Mouse (Mus musculus) lung, postnatal 36 days (tissue): Measurements from ENCODE around the gene Cyp26c1.

ENCODE experiments used
- DNase-seq: peaks from one replicate; pipeline ENCODE4 v3.0.0; 2022; ENCODE audit warnings: mixed read lengths

Cyp26c1 gene

DNA sequence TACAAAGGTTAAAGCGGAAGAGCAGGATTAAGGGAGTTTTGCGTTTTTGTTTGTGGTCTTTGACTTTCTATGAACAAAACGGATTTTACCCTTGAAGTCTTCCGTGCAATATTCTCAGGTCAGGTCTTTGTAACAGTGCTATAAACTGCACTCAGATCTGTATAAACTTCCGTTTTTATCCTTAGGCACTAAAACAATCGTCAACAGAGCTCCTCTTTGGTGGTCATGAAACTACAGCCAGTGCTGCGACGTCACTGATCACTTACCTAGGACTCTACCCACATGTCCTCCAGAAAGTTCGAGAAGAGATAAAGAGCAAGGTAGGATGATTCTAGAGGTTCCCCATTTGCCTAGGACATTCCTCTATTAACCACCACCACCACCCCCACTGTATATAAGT lies 14.3 kb downstream of the Cyp26c1 start:
- DNase-seq = no peak

DNA sequence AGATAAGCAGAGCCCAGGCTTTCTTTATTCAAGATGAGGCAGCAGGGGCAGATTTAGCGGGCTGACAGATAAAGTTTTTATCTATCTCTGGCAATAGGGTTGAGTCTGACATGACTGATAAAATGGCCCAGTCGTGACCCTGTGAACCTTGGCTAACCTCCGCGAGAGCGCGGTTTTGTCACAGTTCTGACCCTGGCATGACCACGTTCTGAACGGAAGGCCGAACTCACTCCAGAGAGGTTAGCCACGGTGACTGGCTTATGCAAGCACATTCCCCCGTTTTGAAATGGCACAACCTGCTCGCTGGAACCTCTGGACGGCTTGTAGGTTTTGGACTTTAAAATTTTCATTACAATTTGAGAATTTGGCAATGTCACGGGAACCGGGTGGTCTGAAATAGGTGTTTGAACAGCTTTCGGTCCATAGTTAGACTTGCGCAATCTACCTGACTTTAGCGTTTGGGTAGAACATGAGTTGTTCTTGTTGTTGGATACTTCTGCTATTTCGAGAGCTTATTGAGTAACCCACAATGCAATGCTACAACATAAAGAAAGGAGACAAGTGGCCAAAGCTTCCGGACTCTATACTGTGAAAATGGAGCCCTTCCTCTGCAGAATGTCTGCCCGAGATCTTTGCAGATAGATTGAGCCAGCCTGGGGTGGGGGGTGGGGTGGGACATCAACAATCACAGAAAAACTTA lies 17.1 kb downstream of the Cyp26c1 start:
- peak; percentile 13 for DNase-seq

DNA sequence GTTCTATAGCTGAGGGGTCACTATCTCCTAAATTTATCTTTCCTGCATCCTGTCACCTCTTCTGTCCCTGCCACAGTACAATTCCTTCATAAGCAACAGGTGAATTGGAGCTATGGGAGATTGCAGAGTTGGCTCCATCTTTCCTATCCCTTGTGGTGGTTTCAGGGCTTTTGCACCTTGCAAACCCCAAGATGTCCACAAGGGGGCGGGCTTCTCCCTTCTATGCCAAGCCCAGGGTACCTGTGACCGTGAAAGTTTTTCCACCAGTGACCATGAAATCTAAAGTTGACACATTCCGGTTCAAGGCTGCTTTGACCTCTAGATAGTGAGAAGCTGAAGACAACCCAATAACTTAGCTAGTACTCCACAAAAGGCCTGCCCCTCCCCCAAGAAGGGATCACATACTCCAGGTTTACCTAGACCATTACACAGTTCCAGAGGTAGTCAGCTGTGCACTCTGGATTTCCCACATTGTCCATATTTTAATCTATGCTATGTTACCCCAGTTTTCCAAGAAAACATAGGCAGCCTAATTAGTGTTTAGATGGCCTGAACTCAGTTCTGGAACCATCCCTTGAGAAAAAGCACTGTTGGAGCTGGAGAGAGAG lies 18.6 kb downstream of the Cyp26c1 start:
- peak; percentile 73 for DNase-seq

DNA sequence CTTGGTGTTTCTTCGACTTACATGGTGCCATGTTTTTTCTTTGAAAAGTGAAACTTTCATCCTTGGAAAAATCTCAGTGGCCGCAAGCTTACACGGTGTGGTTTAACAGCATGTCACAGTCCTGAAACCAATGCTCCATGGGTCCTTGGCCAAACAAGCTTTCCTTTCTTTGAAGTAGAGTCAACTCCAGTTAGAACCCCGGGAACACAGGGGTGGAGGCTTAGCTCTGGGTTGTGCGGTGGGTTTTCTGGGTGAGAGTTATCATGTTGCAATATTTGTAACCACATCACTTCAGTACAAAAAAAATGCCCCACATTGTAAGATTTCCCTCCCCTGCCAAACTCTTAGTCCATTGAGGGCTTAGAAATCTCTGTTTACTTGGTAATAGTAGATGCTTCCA lies 20.3 kb downstream of the Cyp26c1 start:
- no peak for DNase-seq

DNA sequence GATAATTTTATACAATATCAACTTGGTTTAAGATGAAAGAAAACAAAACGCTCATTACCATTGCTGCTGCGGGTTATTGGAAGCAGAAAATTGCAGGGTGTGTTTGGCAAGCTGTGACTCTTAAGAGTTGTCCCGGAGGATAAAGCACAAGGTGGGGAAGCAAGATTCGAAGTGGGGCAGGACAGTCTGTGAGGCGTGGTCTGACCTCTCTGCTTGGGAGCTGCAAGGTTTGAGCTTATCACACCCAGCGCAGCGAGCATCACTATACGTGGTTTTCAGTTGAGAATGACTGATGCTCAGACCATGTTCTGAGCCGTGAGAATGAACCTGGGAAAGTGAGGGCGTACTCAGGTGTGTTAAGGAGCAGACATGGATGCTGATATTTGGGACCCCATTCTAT lies 29.3 kb downstream of the Cyp26c1 start:
- DNase-seq = no peak

DNA sequence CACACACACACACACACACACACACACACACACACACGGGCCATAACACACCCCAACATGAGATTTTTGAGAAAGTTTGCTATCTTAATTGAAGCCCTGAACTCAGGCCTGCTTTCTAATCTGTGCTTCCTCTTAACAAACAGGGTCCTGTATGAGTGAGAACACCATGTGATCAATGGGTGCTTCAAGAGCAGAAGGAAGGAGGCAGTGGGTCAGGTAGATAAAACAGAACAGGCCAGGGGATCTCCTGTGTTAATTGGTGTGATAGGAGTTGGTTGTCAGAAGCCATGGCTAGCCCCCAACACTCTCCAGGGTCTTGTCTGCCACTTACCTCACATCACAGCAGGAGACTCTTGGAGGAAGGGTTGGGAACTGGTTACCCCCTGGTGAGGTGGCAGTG lies 30.6 kb downstream of the Cyp26c1 start:
- DNase-seq = no peak

DNA sequence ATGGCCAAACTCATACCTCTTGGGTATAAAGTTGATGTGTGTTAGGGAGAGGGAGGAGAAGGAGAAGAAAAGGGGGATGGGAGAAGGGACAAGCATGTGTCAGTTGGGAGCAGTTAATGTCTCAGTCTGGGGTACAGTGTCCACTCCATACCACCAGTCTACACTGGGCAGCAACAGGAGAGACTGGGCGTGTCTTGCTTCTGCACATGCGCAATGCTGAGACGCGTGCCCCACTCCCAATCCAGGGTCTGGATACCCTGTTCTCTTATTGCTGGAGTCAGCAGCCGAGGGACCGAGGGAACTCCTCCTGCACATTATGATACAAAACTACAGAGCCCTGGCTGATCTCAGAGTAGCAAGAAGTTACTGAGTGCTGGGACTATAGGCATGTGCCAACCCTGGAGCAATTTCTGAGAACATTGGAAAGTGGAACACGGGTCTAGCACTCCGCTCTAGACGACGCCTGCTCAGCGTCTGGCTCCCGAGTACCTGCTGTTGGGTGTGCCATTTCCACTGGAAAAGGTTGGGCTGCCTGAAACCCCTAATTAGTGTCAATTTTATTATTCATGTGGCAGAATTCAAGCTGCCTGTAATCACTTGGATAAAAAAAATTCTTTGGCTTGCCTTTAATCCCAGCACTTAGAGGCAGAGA lies 31.3 kb downstream of the Cyp26c1 start:
- DNase-seq = no peak

DNA sequence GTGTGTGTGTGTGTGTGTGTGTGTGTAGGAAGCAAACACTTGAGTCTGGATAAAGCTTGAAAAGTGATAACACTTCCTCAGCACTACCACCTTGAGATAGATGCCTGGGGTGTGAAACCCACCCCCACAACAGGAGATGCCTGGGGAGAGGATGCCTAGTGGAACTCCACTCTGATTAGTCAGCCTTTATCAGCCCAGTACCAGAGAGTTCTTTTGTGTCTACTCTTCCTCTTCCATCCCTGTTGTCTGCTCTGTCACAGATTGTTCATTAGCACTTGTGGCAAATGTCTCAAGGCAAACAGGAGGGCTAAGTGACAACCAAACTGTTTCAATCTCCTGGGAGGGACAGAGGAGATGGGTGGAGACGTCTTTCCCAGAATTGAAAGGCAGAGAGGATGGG lies 33.8 kb downstream of the Cyp26c1 start:
- DNase-seq = no peak

DNA sequence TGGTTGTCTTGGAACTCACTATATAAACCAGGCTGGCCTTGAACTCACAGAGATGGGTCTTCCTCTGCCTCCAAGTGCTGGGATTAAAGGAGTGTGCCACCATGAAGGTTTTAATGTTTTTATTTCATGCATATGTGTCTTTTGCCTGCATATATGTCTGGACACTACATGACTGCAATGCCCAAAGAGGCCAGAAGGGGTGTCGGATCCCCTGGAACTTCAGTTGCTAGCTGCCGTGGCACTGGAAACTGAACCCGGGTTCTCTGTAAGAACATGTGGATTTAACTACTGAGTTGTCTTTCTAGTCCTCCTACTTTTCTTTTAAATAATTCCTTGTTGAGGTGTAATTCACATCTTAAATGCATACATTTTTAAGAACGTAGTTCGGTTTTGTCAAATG lies 39.2 kb downstream of the Cyp26c1 start:
- no peak for DNase-seq

DNA sequence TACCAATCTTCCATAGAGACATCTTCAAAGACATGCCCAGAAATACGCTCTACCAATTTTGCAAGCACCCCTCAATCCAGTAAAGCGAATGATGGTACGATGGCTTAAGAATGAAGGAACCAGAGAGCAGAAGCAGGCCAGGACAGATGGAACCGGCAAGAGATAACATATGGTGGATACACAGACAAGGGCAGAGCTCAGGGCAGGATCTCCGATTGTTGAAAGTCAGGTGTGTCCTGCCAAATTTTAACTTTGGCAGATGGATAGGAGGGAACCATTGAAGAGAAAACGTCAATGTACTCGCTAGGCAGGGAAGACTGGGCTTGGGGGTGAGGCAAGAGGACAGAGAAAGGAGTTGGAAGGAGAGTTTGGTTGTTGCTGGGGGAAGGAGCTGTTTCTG lies 41.2 kb downstream of the Cyp26c1 start:
- DNase-seq = no peak

DNA sequence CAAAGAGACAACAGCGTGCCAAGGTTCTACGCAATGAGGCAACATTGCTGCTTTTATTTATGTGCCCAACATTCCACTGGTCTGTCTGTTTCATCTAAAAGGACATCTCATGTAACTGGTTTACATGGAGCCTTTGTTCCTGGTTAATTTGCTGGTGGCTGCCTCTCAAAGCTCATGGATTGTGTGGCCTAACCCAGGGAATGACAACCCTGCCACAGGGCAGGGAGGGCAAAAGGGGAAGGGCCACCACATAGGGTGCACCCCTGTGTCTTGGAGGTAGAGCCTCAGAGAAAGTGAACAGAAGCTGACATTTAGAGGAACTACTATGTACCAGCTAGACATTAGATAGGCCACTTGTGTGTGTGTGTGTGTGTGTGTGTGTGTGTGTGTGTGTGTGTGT lies 42.0 kb downstream of the Cyp26c1 start:
- no peak for DNase-seq

DNA sequence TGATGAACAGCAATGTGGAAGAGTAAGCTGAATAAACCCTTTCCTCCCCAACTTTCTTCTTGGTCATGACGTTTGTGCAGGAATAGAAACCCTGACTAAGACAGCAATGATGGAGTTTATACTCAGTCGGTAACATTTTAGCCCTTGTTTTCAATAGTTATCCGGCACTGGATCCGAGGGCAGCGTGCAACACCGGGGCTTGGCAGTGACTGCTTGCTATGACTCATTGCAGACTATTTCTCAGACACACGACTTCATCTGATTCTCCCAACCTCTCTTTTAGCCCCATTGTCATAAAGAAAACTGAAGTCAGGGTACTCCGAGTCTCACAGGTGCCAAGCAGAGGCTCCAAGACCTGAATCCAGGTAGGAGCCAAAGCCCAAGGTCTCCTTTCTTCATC lies 50.0 kb downstream of the Cyp26c1 start:
- DNase-seq = no peak

DNA sequence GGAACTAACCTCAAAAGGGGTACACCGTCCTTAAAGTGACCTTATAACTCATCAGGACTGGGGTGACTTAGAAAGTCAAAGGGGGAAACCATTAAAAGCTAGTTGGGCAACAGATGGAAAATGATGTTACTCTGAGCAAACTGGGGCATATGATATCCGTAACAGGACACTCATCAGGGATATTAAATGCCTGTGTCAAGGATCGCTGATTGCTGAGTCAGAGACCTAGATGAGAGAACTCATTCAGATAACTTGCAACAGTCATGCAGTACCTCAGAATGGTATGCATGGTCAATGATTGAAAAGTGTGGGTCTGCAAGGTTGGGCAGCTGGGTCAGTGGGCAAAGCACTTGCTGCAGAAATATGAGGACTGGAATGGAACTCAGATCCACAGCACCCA lies 53.2 kb downstream of the Cyp26c1 start:
- DNase-seq = no peak

DNA sequence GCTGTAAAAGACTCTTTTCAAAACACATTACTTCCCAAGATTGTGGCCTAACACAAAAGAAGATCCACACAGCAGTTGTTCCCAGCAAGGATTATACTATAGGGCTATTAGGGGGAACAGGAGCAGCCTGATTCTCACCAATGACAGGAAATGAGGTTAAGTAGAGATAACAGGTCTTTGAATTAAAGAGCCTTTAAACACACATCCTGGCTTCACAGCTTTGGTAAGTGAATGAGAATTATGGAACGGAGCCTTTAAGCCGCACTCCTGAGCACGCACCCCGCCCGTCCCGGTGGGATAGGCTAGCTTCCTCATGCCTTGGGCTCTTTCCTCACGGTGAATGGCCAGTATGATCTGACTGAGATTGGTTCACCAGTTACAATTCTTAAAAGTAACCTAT lies 54.7 kb downstream of the Cyp26c1 start:
- DNase-seq = no peak
